Mouse (Mus musculus): ENCODE measurements around the gene Loxl1.

- no peak for TF ChIP-seq MAX (IDR thresholded peaks at IDR 0.05; ENCODE audit: low read length)
- no peak for TF ChIP-seq CTCF (conservative IDR thresholded peaks at IDR 0.05 in 1 of 2, IDR thresholded peaks at IDR 0.05 in 1 of 2; ENCODE audit: low read depth in 2 of 2, low read length in 2 of 2)
Measured at GRCm38 (mm10) chr9:58326477-58327180, 13.6 kb upstream of the Loxl1 start.

Data from CH12.LX (cell line).